Mouse (Mus musculus) stomach, embryonic 16.5 days (tissue): ENCODE results near the gene Ms4a14. TPM values are rescaled to one million over a fixed set of nuclear protein-coding genes. Genes with fewer than 3 reads are reported as not detected.
"Not testable (repeated sequence)": the region's sequence is repeated elsewhere in the genome, so short reads cannot be mapped to it uniquely, and the experiment has no call there.

Experiments used
- ATAC-seq: fragments of 200-750 bp; cut with Nextera tagmentation; 2 replicates; pipeline ENCODE4 v1.8.0; 2017; ENCODE audit warnings: moderate number of reproducible peaks, moderate TSS enrichment; ENCODE audit not compliant: insufficient read depth, low FRiP score
- H3K27ac ChIP-seq: fragments of 300-500 bp; sonication (generic); 2 replicates; pipeline ENCODE4 v1.5.1; 2014; ENCODE audit warnings: low read length
- H3K27me3 ChIP-seq: fragments of 300-500 bp; sonication (generic); 2 replicates; pipeline ENCODE4 v1.6.1; 2014; ENCODE audit warnings: low read length, control low read depth, mixed read lengths; ENCODE audit not compliant: control insufficient read depth, insufficient read depth
- H3K36me3 ChIP-seq: fragments of 300-500 bp; sonication (generic); 2 replicates; pipeline ENCODE4 v1.6.1; 2014; ENCODE audit warnings: low read length; ENCODE audit not compliant: control insufficient read depth, insufficient read depth
- H3K4me1 ChIP-seq: fragments of 300-500 bp; sonication (generic); 2 replicates; pipeline ENCODE4 v1.6.1; 2014; ENCODE audit warnings: low read length, control low read depth, mixed read lengths; ENCODE audit not compliant: control insufficient read depth, insufficient read depth
- H3K4me2 ChIP-seq: fragments of 300-500 bp; sonication (generic); 2 replicates; pipeline ENCODE4 v1.6.1; 2014; ENCODE audit warnings: low read depth, low read length, mixed read lengths
- H3K4me3 ChIP-seq: fragments of 300-500 bp; sonication (generic); replicated peaks from 2 replicates; pipeline ENCODE4 v1.5.1; 2014; ENCODE audit warnings: mild to moderate bottlenecking, low read length
- H3K9ac ChIP-seq: fragments of 300-500 bp; sonication (generic); 2 replicates; pipeline ENCODE4 v1.6.1; 2014; ENCODE audit warnings: low read length
- H3K9me3 ChIP-seq: fragments of 300-500 bp; sonication (generic); replicated peaks from 2 replicates; pipeline ENCODE4 v1.6.1; 2016; ENCODE audit warnings: low read length, control low read depth; ENCODE audit not compliant: control insufficient read depth
- WGBS: fragments of 180-500 bp; shearing (Covaris S2); extraction: QIAGEN DNeasy Blood & Tissue Kit; methylation state at CpG from one replicate; pipeline ENCODE4 v1.1.7; 2014; 5-methylcytosine and 5-hydroxymethylcytosine counted together
- polyA plus RNA-seq: library from polyadenylated mRNA; unstranded; fragments of >200 nt; fragmentation: Nextera tagmentation; extraction: Ambion mirVana; gene quantifications from 2 replicates; pipeline ENCODE4 v1.2.1, GENCODE M21; 2015

The Ms4a14 gene
- polyA plus RNA-seq, 1 experiment from 2014 or later, result 0.08 TPM

GRCm38 (mm10) chr19:11321123-11321522 is 6.9 kb upstream of the Ms4a14 start:
- ATAC-seq, result no peak
- Histone ChIP-seq H3K4me3 (no peak overlapping the region), H3K27me3 (no peaks in the 10 kb centered on the region), H3K9ac (no peak overlapping the region), H3K36me3 (no peaks in the 10 kb centered on the region), H3K27ac (no peak overlapping the region), H3K9me3 (0 out of 2 replicates have a peak, but pooled peaks cover 3% of the 10 kb centered on the region), H3K4me2 (no peak overlapping the region), H3K4me1 (no peaks in the 10 kb centered on the region)
- 81% methylated on average over 1 of the region's 1 CpGs for WGBS

GRCm38 (mm10) chr19:11316786-11317185 is 2.5 kb upstream of the Ms4a14 start:
- Histone ChIP-seq H3K36me3 (no peaks in the 10 kb centered on the region), H3K27me3 (no peaks in the 10 kb centered on the region), H3K4me3 (no peak overlapping the region), H3K9ac (no peak overlapping the region), H3K27ac (no peak overlapping the region), H3K4me1 (no peaks in the 10 kb centered on the region), H3K4me2 (no peak overlapping the region), H3K9me3 (0 out of 2 replicates have a peak, but pooled peaks cover 3% of the 10 kb centered on the region)
- no peak for ATAC-seq
- 83% methylated on average over 4 of the region's 4 CpGs for WGBS

DNA sequence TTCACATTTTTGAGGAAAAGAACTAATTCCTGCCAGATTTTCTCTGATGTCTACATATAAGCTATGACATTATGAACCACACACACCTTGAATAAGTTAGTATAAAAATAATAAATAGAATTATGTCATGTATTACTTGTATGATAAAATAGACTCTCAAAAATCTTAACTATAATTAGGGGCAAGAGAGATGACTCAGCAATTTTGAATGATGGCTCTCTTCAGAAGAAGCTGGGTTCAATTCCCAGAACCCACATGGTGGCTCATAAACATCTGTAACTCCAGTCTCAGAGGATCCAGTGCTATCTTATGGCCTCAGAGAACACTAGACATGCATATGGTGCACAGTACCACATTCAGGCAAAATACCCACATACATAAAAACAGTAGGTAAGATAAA is 5.4 kb downstream of the Ms4a14 start:
- no peaks in the 10 kb centered on the region for H3K9me3 ChIP-seq
- H3K27me3 ChIP-seq, result no peaks in the 10 kb centered on the region
- H3K9ac ChIP-seq, result no peak overlapping the region
- no peak overlapping the region for H3K4me3 ChIP-seq
- no peak overlapping the region for H3K4me2 ChIP-seq
- no peaks in the 10 kb centered on the region for H3K4me1 ChIP-seq
- H3K36me3 ChIP-seq, result no peaks in the 10 kb centered on the region
- H3K27ac ChIP-seq, result no peak overlapping the region
- ATAC-seq, result no peak

GRCm38 (mm10) chr19:11299529-11299928 is 14.7 kb downstream of the Ms4a14 start:
- not testable (repeated sequence) for H3K9me3 ChIP-seq, H3K4me2 ChIP-seq, H3K9ac ChIP-seq, H3K36me3 ChIP-seq, H3K4me1 ChIP-seq, H3K4me3 ChIP-seq, H3K27ac ChIP-seq, ATAC-seq, H3K27me3 ChIP-seq
- 56% methylated on average over 4 of the region's 4 CpGs for WGBS

DNA sequence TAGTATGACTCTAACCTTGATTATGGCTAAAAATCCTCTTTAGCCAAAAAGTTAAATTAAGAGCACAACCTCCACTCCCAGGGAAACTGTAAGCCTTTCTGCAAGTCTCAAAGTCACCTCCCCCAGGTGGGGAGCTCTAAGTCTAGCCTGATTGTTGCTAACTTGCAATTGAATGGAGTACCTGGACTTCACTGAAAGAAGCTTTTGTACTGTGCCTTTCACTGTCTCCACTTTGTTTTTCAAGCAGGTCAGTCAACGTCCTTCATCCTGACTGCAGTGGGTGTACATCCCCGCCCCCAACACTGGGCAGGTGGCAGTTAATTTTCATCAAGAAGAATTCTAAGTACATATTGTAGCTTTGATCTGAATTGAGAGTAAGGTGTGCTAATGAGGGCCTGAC is 15.3 kb downstream of the Ms4a14 start:
- no peaks in the 10 kb centered on the region for H3K27me3 ChIP-seq
- ATAC-seq, result no peak
- no peak overlapping the region for H3K27ac ChIP-seq
- no peak overlapping the region for H3K4me3 ChIP-seq
- WGBS, result 61% methylated on average over 2 of the region's 2 CpGs
- H3K36me3 ChIP-seq, result no peaks in the 10 kb centered on the region
- no peak overlapping the region for H3K4me2 ChIP-seq
- H3K9me3 ChIP-seq, result no peaks in the 10 kb centered on the region
- no peaks in the 10 kb centered on the region for H3K4me1 ChIP-seq
- H3K9ac ChIP-seq, result no peak overlapping the region

DNA sequence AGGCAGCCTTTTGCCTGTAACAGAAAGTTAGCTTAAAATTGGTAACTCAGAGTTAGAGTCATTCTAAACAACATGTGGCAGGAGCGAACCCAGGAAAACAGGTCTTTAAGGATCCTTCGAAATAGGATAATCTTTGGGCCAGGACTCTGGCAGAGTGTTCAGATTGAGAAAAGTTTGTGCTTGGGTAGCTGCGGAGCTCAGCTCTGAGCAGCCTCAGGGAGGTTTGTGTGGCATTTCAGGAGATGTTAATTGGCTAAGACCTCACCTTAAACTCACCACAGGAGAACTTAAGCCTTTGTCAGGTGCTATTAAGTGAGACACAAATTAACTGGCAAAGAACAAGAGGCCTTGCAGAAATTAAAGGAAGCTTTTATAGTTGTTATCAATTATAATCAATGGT is 20.6 kb downstream of the Ms4a14 start:
- H3K4me1 ChIP-seq, H3K36me3 ChIP-seq, H3K27ac ChIP-seq, H3K9me3 ChIP-seq, H3K27me3 ChIP-seq, ATAC-seq, H3K9ac ChIP-seq: not testable (repeated sequence)
- Histone ChIP-seq H3K4me2 (peak overlapping the region; percentile 59), H3K4me3 (0 out of 2 replicates have a peak overlapping the region, but pooled peaks have one; percentile 14)
- 10% methylated on average over 3 of the region's 3 CpGs for WGBS

GRCm38 (mm10) chr19:11292990-11293389 is 21.3 kb downstream of the Ms4a14 start:
- Histone ChIP-seq H3K4me3 (peak overlapping the region; percentile 50), H3K27me3 (no peaks in the 10 kb centered on the region), H3K36me3 (no peaks in the 10 kb centered on the region), H3K9ac (peak overlapping the region; percentile 61), H3K4me2 (peak overlapping the region; percentile 59), H3K27ac (peak overlapping the region; percentile 73), H3K4me1 (no peaks in the 10 kb centered on the region), H3K9me3 (no peaks in the 10 kb centered on the region)
- ATAC-seq, result no peak
- WGBS, result 2% methylated on average over 12 of the region's 12 CpGs

- Histone ChIP-seq H3K27me3 (no peaks in the 10 kb centered on the region), H3K9me3 (no peaks in the 10 kb centered on the region), H3K4me1 (no peaks in the 10 kb centered on the region), H3K4me2 (no peak within 1 kb of the TSS), H3K4me3 (no peak within 1 kb of the TSS), H3K36me3 (no peaks in the 10 kb centered on the region), H3K9ac (no peak within 1 kb of the TSS), H3K27ac (no peak within 1 kb of the TSS)
- 95% methylated on average over 2 of the region's 2 CpGs for WGBS
- no peak for ATAC-seq
Measured at GRCm38 (mm10) chr19:11283773-11284172, 30.5 kb downstream of the Ms4a14 start, which contains the start of gene Ms4a5. Ms4a5 (minus strand) TSS chr19:11283873.

DNA sequence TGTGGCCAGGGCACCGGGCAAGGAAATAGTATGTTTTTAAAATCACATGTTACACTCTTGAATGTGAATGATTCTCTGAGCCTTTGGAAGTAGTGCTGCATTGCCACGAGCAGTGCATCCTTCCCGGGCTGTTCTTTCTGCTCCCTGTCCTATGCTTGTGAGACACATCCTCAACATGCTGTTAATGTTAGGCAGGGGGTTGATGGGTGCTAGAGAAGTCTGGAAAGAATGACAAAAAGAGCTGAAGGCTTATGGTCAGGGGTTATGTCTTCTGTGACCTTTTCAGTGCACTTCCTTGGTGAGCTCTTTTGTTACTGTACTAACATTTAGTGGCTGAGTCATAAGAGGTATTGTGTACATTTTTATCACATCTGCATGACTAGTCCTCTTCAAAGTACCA is 34.0 kb downstream of the Ms4a14 start:
- no peak overlapping the region for H3K4me3 ChIP-seq
- ATAC-seq, result no peak
- WGBS, result 73% methylated on average over 3 of the region's 3 CpGs
- H3K4me2 ChIP-seq, result no peak overlapping the region
- no peak overlapping the region for H3K27ac ChIP-seq
- no peaks in the 10 kb centered on the region for H3K9me3 ChIP-seq
- no peaks in the 10 kb centered on the region for H3K36me3 ChIP-seq
- H3K9ac ChIP-seq, result no peak overlapping the region
- H3K4me1 ChIP-seq, result 0 out of 2 replicates have a peak, but pooled peaks cover 3% of the 10 kb centered on the region
- no peaks in the 10 kb centered on the region for H3K27me3 ChIP-seq

DNA sequence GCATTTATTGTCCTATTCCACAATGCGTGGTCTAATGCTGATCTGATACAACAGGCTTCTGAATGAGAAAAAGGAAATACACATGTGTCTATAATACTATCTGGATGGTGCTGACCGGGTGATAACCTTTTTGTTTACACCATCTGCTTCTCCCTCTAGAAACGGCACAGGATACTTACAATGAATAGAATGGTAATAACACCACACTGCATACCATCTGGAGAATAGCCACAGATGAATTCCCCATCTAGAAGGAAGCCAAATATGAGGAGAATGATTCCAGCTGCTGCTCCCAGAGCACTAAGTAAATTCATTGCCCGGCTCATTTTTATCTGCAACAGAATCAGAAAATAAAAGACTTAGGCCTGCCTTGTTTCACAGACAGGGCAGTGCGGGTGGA is 37.8 kb downstream of the Ms4a14 start:
- no peaks in the 10 kb centered on the region for H3K36me3 ChIP-seq
- H3K9me3 ChIP-seq, result no peaks in the 10 kb centered on the region
- H3K27ac ChIP-seq, result no peak overlapping the region
- H3K4me2 ChIP-seq, result no peak overlapping the region
- no peak overlapping the region for H3K4me3 ChIP-seq
- no peak overlapping the region for H3K9ac ChIP-seq
- ATAC-seq, result no peak
- H3K27me3 ChIP-seq, result no peaks in the 10 kb centered on the region
- 16% methylated on average over 5 of the region's 5 CpGs for WGBS
- 0 out of 2 replicates have a peak, but pooled peaks cover 3% of the 10 kb centered on the region for H3K4me1 ChIP-seq
